Mouse (Mus musculus) hindbrain, postnatal 0 days (tissue): Measurements from ENCODE around the gene Tmpo. TPM values are rescaled to one million over a fixed set of nuclear protein-coding genes. Genes with fewer than 3 reads are reported as not detected.
A peak's percentile ranks its signal among the peaks of the same experiment; 100 is the strongest.

ENCODE experiments used
- ATAC-seq: fragments of 200-750 bp; cut with Nextera tagmentation; 2 replicates; pipeline ENCODE4 v1.8.0; 2017; ENCODE audit warnings: mild to moderate bottlenecking, moderate TSS enrichment, moderate library complexity
- DNase-seq: peaks from one replicate; pipeline ENCODE4 v3.0.0-alpha.2; 2015; ENCODE audit warnings: low spot score
- H3K27ac ChIP-seq: fragments of 300-500 bp; sonication (generic); 2 replicates; pipeline ENCODE4 v1.5.1; 2014; ENCODE audit warnings: mild to moderate bottlenecking
- H3K27me3 ChIP-seq: fragments of 300-500 bp; sonication (generic); 2 replicates; pipeline ENCODE4 v1.6.1; 2014; ENCODE audit warnings: low read length, mixed read lengths; ENCODE audit not compliant: insufficient read depth
- H3K36me3 ChIP-seq: fragments of 300-500 bp; sonication (generic); 2 replicates; pipeline ENCODE4 v1.6.1; 2014; ENCODE audit warnings: low read length, mixed read lengths; ENCODE audit not compliant: insufficient read depth
- H3K4me1 ChIP-seq: fragments of 300-500 bp; sonication (generic); 2 replicates; pipeline ENCODE4 v1.6.1; 2014; ENCODE audit warnings: antibody characterized with exemption, low read length, mixed read lengths; ENCODE audit not compliant: insufficient read depth
- H3K4me2 ChIP-seq: fragments of 300-500 bp; sonication (generic); 2 replicates; pipeline ENCODE4 v1.6.1; 2014; ENCODE audit warnings: low read depth, mild to moderate bottlenecking, low read length, moderate library complexity, mixed read lengths
- H3K4me3 ChIP-seq: fragments of 300-500 bp; sonication (generic); 2 replicates; pipeline ENCODE4 v1.5.1; 2014; ENCODE audit warnings: low read length
- H3K9ac ChIP-seq: fragments of 300-500 bp; sonication (generic); replicated peaks from 2 replicates; pipeline ENCODE4 v1.6.1; 2014; ENCODE audit warnings: mild to moderate bottlenecking, low read length, moderate library complexity, mixed read lengths
- H3K9me3 ChIP-seq: fragments of 300-500 bp; sonication (generic); 2 replicates; pipeline ENCODE4 v1.6.1; 2016; ENCODE audit warnings: low read length, mixed read lengths
- CTCF ChIP-seq: IDR thresholded peaks from 2 replicates; pipeline ENCODE4 v1.5.1; 2016; ENCODE audit warnings: antibody characterized with exemption, control low read depth, low read depth
- WGBS: fragments of 180-500 bp; shearing (Covaris S2); extraction: QIAGEN DNeasy Blood & Tissue Kit; methylation state at CpG from one replicate; pipeline ENCODE4 v1.1.7; 2014; 5-methylcytosine and 5-hydroxymethylcytosine counted together
- polyA plus RNA-seq: library from polyadenylated mRNA; unstranded; fragments of >200 nt; fragmentation: Nextera tagmentation; extraction: Ambion mirVana; gene quantifications from 2 replicates; pipeline ENCODE4 v1.2.1, GENCODE M21; 2015
- total RNA-seq: library from RNA; depleted of rRNA; stranded (reverse); fragments of >200 nt; gene quantifications from 2 replicates; pipeline ENCODE4 v1.2.3, GENCODE M21; 2014

The Tmpo gene
- total and polyA plus RNA-seq, 2 experiments from 2014 or later = 66.9 to 102 TPM

- H3K9me3 ChIP-seq = no peaks in the 10 kb centered on the region
- under 1% methylated on average over 50 of the region's 50 CpGs for WGBS
- ATAC-seq (peak; percentile 52; the same call in 1 of the 2 replicates), DNase-seq (peak; percentile 97)
- peaks cover 4% of the 10 kb centered on the region for H3K4me1 ChIP-seq
- H3K27me3 ChIP-seq = no peaks in the 10 kb centered on the region
- peak overlapping the region; percentile 98 for H3K27ac ChIP-seq
- TF ChIP-seq CTCF = peak; percentile 75
- peak overlapping the region; percentile 96 for H3K4me3 ChIP-seq
- H3K4me2 ChIP-seq = peak overlapping the region; percentile 84
- no peaks in the 10 kb centered on the region for H3K36me3 ChIP-seq
- peak overlapping the region; percentile 94 for H3K9ac ChIP-seq
Observed at GRCm38 (mm10) chr10:91170143-91170941, 10.8 kb downstream of the Tmpo start.

GRCm38 (mm10) chr10:91169414-91170065, 11.6 kb downstream of the Tmpo start:
- H3K9me3 ChIP-seq = no peaks in the 10 kb centered on the region
- ATAC-seq (no peak), DNase-seq (no peak)
- H3K9ac ChIP-seq = no peak overlapping the region
- H3K4me1 ChIP-seq = peaks cover 4% of the 10 kb centered on the region
- H3K36me3 ChIP-seq = 0 out of 2 replicates have a peak, but pooled peaks cover 3% of the 10 kb centered on the region
- no peaks in the 10 kb centered on the region for H3K27me3 ChIP-seq
- peak overlapping the region; percentile 84 for H3K4me2 ChIP-seq
- H3K4me3 ChIP-seq = peak overlapping the region; percentile 96
- 35% methylated on average over 17 of the region's 17 CpGs for WGBS
- TF ChIP-seq CTCF = no peak
- no peak overlapping the region for H3K27ac ChIP-seq

GRCm38 (mm10) chr10:91167352-91167751, 13.8 kb downstream of the Tmpo start:
- DNase-seq (peak; percentile 44), ATAC-seq (no peak)
- WGBS = 37% methylated on average over 7 of the region's 7 CpGs
- peak overlapping the region; percentile 36; the same call in 1 of the 2 replicates for H3K4me2 ChIP-seq
- no peak overlapping the region for H3K4me3 ChIP-seq
- H3K27me3 ChIP-seq = no peaks in the 10 kb centered on the region
- peaks cover 4% of the 10 kb centered on the region for H3K4me1 ChIP-seq
- no peak for TF ChIP-seq CTCF
- H3K36me3 ChIP-seq = peaks cover 17% of the 10 kb centered on the region
- H3K9me3 ChIP-seq = no peaks in the 10 kb centered on the region
- H3K27ac ChIP-seq = no peak overlapping the region
- H3K9ac ChIP-seq = no peak overlapping the region

- TF ChIP-seq CTCF = peak; percentile 79
Observed at GRCm38 (mm10) chr10:91166890-91167289, 14.2 kb downstream of the Tmpo start.

GRCm38 (mm10) chr10:91165850-91166249, 15.3 kb downstream of the Tmpo start:
- peaks cover 32% of the 10 kb centered on the region for H3K36me3 ChIP-seq
- DNase-seq = no peak

More at GRCm38 (mm10) chr10:91166890-91167289, 14.2 kb downstream of the Tmpo start:
- Histone ChIP-seq H3K9me3 (no peaks in the 10 kb centered on the region), H3K27me3 (no peaks in the 10 kb centered on the region), H3K4me3 (no peak overlapping the region), H3K36me3 (peaks cover 21% of the 10 kb centered on the region), H3K27ac (no peak overlapping the region), H3K4me2 (peak overlapping the region; percentile 36; the same call in 1 of the 2 replicates), H3K9ac (no peak overlapping the region), H3K4me1 (peaks cover 4% of the 10 kb centered on the region)
- peak; percentile 71 for DNase-seq
- ATAC-seq = no peak
- WGBS = 54% methylated on average over 5 of the region's 5 CpGs

GRCm38 (mm10) chr10:91164491-91164890, 16.6 kb downstream of the Tmpo start:
- Histone ChIP-seq H3K4me1 (peaks cover 4% of the 10 kb centered on the region), H3K9me3 (no peaks in the 10 kb centered on the region), H3K27me3 (no peaks in the 10 kb centered on the region), H3K36me3 (peaks cover 39% of the 10 kb centered on the region), H3K27ac (no peak overlapping the region), H3K4me3 (no peak overlapping the region), H3K9ac (no peak overlapping the region), H3K4me2 (no peak overlapping the region)
- TF ChIP-seq CTCF = no peak
- ATAC-seq (no peak), DNase-seq (no peak)
- WGBS = 85% methylated on average over 3 of the region's 3 CpGs

More at GRCm38 (mm10) chr10:91165850-91166249, 15.3 kb downstream of the Tmpo start:
- H3K4me1 ChIP-seq = peaks cover 4% of the 10 kb centered on the region
- H3K27ac ChIP-seq = no peak overlapping the region
- no peak overlapping the region for H3K4me3 ChIP-seq
- no peak overlapping the region for H3K9ac ChIP-seq
- no peak for ATAC-seq
- no peaks in the 10 kb centered on the region for H3K9me3 ChIP-seq
- no peak overlapping the region for H3K4me2 ChIP-seq
- no peaks in the 10 kb centered on the region for H3K27me3 ChIP-seq
- TF ChIP-seq CTCF = no peak
